Mouse (Mus musculus): ENCODE results near the gene Adamts8. TPM values are rescaled to one million over a fixed set of nuclear protein-coding genes. Genes with fewer than 3 reads are reported as not detected.

Gene Adamts8
- polyA plus RNA-seq, 1 experiment from 2014 or later, result 12.7 TPM

DNA sequence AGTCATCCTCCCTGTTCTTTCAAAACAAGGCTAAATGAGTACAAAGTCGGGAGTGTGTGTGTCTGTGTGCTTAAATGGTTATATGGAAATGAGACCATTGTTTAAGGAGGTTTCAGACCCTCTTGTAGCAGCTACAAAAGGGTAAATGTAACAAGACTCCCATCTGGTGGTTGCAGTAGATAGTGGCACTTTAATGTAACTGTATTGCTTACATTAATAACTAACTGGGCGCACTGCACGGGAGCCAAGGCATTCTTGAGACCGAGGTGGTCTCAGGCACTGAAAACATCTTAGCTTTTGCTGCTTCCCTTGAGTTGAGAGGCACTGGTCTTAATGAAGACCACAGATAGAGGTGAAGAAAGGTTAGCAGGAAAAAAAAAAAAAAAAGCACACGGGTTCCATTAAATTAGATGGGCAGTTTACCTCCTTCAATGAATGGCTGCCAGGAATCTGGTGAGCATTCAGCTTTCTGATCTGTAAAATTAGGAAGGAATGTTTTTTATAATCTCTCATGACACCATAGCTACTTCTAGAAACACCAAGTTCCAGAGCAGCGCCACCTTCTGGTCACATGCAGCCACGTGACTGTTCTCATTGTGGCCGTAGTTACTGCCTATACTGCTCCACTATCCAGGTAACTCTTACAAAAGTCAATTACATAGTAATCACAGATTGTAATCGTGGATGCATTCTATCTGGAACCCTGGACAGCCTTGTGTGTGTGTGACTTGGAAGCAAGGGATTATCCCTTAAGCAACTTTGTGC, 5.5 kb upstream of the Adamts8 start:
- Histone ChIP-seq H3K36me3 (ENCODE audit: control insufficient read depth, insufficient read depth) (no peaks in the 10 kb centered on the region), H3K27me3 (ENCODE audit: control insufficient read depth, insufficient read depth, low read length) (peaks cover 21% of the 10 kb centered on the region), H3K4me2 (ENCODE audit: low read depth, low read length) (peak overlapping the region; percentile 52), H3K9me3 (replicated peaks; ENCODE audit: control insufficient read depth, low read length) (no peaks in the 10 kb centered on the region), H3K9ac (ENCODE audit: low read length) (no peak overlapping the region), H3K4me1 (ENCODE audit: control insufficient read depth, insufficient read depth, low read length) (no peaks in the 10 kb centered on the region), H3K27ac (ENCODE audit: low read length) (no peak overlapping the region), H3K4me3 (ENCODE audit: low read length) (0 out of 2 replicates have a peak overlapping the region, but pooled peaks have one; percentile 5)
- WGBS, result 30% methylated on average over 9 of the region's 9 CpGs
- ATAC-seq (replicated peaks; ENCODE audit: extremely low read depth, insufficient read depth, low FRiP score), result no peak; the same call in 1 of the 2 replicates

- Histone ChIP-seq H3K27ac (ENCODE audit: low read length) (no peak overlapping the region), H3K9ac (ENCODE audit: low read length) (no peak overlapping the region), H3K4me2 (ENCODE audit: low read depth, low read length) (no peak overlapping the region), H3K27me3 (ENCODE audit: control insufficient read depth, insufficient read depth, low read length) (peaks cover 37% of the 10 kb centered on the region), H3K9me3 (replicated peaks; ENCODE audit: control insufficient read depth, low read length) (no peaks in the 10 kb centered on the region), H3K4me3 (ENCODE audit: low read length) (no peak overlapping the region), H3K36me3 (ENCODE audit: control insufficient read depth, insufficient read depth) (no peaks in the 10 kb centered on the region), H3K4me1 (ENCODE audit: control insufficient read depth, insufficient read depth, low read length) (no peaks in the 10 kb centered on the region; the same call in 1 of the 2 replicates)
- ATAC-seq (replicated peaks; ENCODE audit: extremely low read depth, insufficient read depth, low FRiP score), result no peak
- WGBS, result 7% methylated on average over 6 of the region's 6 CpGs
These were observed 2.0 kb upstream of the Adamts8 start for GRCm38 (mm10) chr9:30940328-30940727.

- peak overlapping the region; percentile 71 for H3K4me3 ChIP-seq (ENCODE audit: low read length)
- 1% methylated on average over 14 of the region's 14 CpGs for WGBS
- ATAC-seq (replicated peaks; ENCODE audit: extremely low read depth, insufficient read depth, low FRiP score), result no peak
- H3K4me1 ChIP-seq (ENCODE audit: control insufficient read depth, insufficient read depth, low read length), result peaks cover 3% of the 10 kb centered on the region
- peak overlapping the region; percentile 74 for H3K9ac ChIP-seq (ENCODE audit: low read length)
- H3K4me2 ChIP-seq (ENCODE audit: low read depth, low read length), result peak overlapping the region; percentile 100
- peaks cover 34% of the 10 kb centered on the region for H3K27me3 ChIP-seq (ENCODE audit: control insufficient read depth, insufficient read depth, low read length)
- H3K36me3 ChIP-seq (ENCODE audit: control insufficient read depth, insufficient read depth), result no peaks in the 10 kb centered on the region
- no peaks in the 10 kb centered on the region for H3K9me3 ChIP-seq (replicated peaks; ENCODE audit: control insufficient read depth, low read length)
- no peak overlapping the region for H3K27ac ChIP-seq (ENCODE audit: low read length)
These were observed 979 bp downstream of the Adamts8 start for GRCm38 (mm10) chr9:30943341-30943740.

DNA sequence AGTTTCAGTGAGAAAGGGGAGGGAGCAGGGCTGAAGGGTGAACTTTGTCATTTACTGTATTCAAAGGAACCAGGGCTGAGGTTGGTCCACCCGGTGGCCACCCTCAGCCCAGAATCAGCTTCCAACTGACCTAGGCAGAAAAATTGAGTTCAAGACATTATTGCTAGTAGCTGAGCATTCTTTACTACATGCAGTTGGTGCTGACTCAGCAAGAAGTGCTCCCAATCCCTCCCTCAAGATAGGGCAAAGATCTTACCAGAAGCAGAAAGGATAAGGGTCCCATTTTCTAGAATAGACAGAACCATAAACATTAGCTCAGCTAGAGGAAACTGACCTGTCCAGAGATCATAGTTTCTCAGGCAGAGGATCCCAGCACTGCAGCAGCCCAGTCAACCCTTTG, 1.9 kb downstream of the Adamts8 start:
- Histone ChIP-seq H3K4me3 (ENCODE audit: low read length) (peak overlapping the region; percentile 71), H3K9me3 (replicated peaks; ENCODE audit: control insufficient read depth, low read length) (no peaks in the 10 kb centered on the region), H3K4me1 (ENCODE audit: control insufficient read depth, insufficient read depth, low read length) (peaks cover 3% of the 10 kb centered on the region), H3K27ac (ENCODE audit: low read length) (no peak overlapping the region), H3K36me3 (ENCODE audit: control insufficient read depth, insufficient read depth) (no peaks in the 10 kb centered on the region), H3K9ac (ENCODE audit: low read length) (no peak overlapping the region), H3K4me2 (ENCODE audit: low read depth, low read length) (peak overlapping the region; percentile 100), H3K27me3 (ENCODE audit: control insufficient read depth, insufficient read depth, low read length) (peaks cover 34% of the 10 kb centered on the region)
- WGBS, result 22% methylated on average over 1 of the region's 1 CpGs
- no peak for ATAC-seq (replicated peaks; ENCODE audit: extremely low read depth, insufficient read depth, low FRiP score)

DNA sequence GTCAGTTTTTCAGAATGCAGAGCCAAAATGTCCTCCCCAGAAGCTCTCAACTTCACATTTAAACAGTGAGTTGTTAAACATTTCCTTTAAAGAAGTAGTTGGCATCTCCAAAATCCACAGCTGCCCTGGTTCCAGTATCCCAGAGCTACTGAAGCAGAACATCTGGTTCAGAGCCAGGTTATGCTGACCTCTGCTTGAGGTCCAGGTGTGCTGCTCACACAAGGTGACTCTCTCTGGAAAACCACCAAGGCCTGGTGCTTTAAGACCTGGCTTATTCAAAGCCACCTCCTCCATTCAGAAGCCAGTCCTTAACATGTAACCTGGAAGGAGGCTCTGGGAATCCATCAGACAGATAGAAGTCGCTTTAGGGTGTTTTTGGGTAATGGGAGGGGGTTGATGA, 2.9 kb downstream of the Adamts8 start:
- H3K27me3 ChIP-seq (ENCODE audit: control insufficient read depth, insufficient read depth, low read length), result peaks cover 34% of the 10 kb centered on the region
- WGBS, result 82% methylated on average over 1 of the region's 1 CpGs
- no peak overlapping the region for H3K4me3 ChIP-seq (ENCODE audit: low read length)
- no peak for ATAC-seq (replicated peaks; ENCODE audit: extremely low read depth, insufficient read depth, low FRiP score)
- peaks cover 11% of the 10 kb centered on the region for H3K4me1 ChIP-seq (ENCODE audit: control insufficient read depth, insufficient read depth, low read length)
- H3K27ac ChIP-seq (ENCODE audit: low read length), result no peak overlapping the region
- H3K4me2 ChIP-seq (ENCODE audit: low read depth, low read length), result no peak overlapping the region
- H3K36me3 ChIP-seq (ENCODE audit: control insufficient read depth, insufficient read depth), result no peaks in the 10 kb centered on the region
- H3K9ac ChIP-seq (ENCODE audit: low read length), result no peak overlapping the region
- no peaks in the 10 kb centered on the region for H3K9me3 ChIP-seq (replicated peaks; ENCODE audit: control insufficient read depth, low read length)

DNA sequence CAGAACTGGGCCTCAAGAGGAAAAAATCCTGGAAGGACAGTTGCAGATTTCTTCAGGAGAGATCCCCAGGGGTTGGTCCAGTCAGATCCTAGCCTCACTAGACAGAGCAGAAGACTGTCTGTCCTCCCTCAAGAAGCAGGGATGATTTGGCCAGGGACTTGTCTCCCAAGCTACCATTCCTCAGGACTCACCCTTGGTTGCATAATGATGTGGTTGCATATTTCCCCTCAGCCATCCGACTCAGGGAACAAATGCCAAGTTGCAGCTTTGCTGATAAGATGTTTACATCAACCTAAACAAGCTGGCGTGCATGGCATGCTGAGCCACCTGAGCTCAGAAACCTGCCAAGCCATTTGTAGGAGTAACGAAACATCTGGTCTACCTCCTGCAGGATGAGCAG, 7.1 kb downstream of the Adamts8 start:
- WGBS, result 71% methylated on average over 3 of the region's 3 CpGs
- no peak overlapping the region for H3K27ac ChIP-seq (ENCODE audit: low read length)
- H3K27me3 ChIP-seq (ENCODE audit: control insufficient read depth, insufficient read depth, low read length), result peaks cover 6% of the 10 kb centered on the region
- no peak overlapping the region for H3K4me3 ChIP-seq (ENCODE audit: low read length)
- no peaks in the 10 kb centered on the region for H3K36me3 ChIP-seq (ENCODE audit: control insufficient read depth, insufficient read depth)
- H3K9me3 ChIP-seq (replicated peaks; ENCODE audit: control insufficient read depth, low read length), result no peaks in the 10 kb centered on the region
- no peak overlapping the region for H3K9ac ChIP-seq (ENCODE audit: low read length)
- no peak overlapping the region for H3K4me2 ChIP-seq (ENCODE audit: low read depth, low read length)
- H3K4me1 ChIP-seq (ENCODE audit: control insufficient read depth, insufficient read depth, low read length), result peaks cover 22% of the 10 kb centered on the region
- no peak for ATAC-seq (replicated peaks; ENCODE audit: extremely low read depth, insufficient read depth, low FRiP score)

- Histone ChIP-seq H3K9me3 (replicated peaks; ENCODE audit: control insufficient read depth, low read length) (no peaks in the 10 kb centered on the region), H3K27ac (ENCODE audit: low read length) (no peak overlapping the region)
These were observed 7.6 kb downstream of the Adamts8 start for GRCm38 (mm10) chr9:30949971-30950370.

GRCm38 (mm10) chr9:30950592-30950991, 8.2 kb downstream of the Adamts8 start:
- no peak overlapping the region for H3K4me2 ChIP-seq (ENCODE audit: low read depth, low read length)
- ATAC-seq (replicated peaks; ENCODE audit: extremely low read depth, insufficient read depth, low FRiP score), result no peak
- no peaks in the 10 kb centered on the region for H3K27me3 ChIP-seq (ENCODE audit: control insufficient read depth, insufficient read depth, low read length)
- peaks cover 22% of the 10 kb centered on the region for H3K4me1 ChIP-seq (ENCODE audit: control insufficient read depth, insufficient read depth, low read length)
- no peaks in the 10 kb centered on the region for H3K36me3 ChIP-seq (ENCODE audit: control insufficient read depth, insufficient read depth)
- H3K9ac ChIP-seq (ENCODE audit: low read length), result no peak overlapping the region
- H3K27ac ChIP-seq (ENCODE audit: low read length), result no peak overlapping the region
- H3K4me3 ChIP-seq (ENCODE audit: low read length), result no peak overlapping the region
- WGBS, result 34% methylated on average over 4 of the region's 4 CpGs
- no peaks in the 10 kb centered on the region for H3K9me3 ChIP-seq (replicated peaks; ENCODE audit: control insufficient read depth, low read length)

More at GRCm38 (mm10) chr9:30949971-30950370, 7.6 kb downstream of the Adamts8 start:
- H3K4me1 ChIP-seq (ENCODE audit: control insufficient read depth, insufficient read depth, low read length), result peaks cover 22% of the 10 kb centered on the region
- 64% methylated on average over 4 of the region's 4 CpGs for WGBS
- H3K36me3 ChIP-seq (ENCODE audit: control insufficient read depth, insufficient read depth), result no peaks in the 10 kb centered on the region
- peaks cover under 1% of the 10 kb centered on the region for H3K27me3 ChIP-seq (ENCODE audit: control insufficient read depth, insufficient read depth, low read length)
- no peak overlapping the region for H3K9ac ChIP-seq (ENCODE audit: low read length)
- H3K4me2 ChIP-seq (ENCODE audit: low read depth, low read length), result no peak overlapping the region
- H3K4me3 ChIP-seq (ENCODE audit: low read length), result no peak overlapping the region
- ATAC-seq (replicated peaks; ENCODE audit: extremely low read depth, insufficient read depth, low FRiP score), result no peak

- Histone ChIP-seq H3K9me3 (replicated peaks; ENCODE audit: control insufficient read depth, low read length) (no peaks in the 10 kb centered on the region), H3K27me3 (ENCODE audit: control insufficient read depth, insufficient read depth, low read length) (no peaks in the 10 kb centered on the region), H3K27ac (ENCODE audit: low read length) (no peak overlapping the region), H3K4me2 (ENCODE audit: low read depth, low read length) (no peak overlapping the region), H3K4me1 (ENCODE audit: control insufficient read depth, insufficient read depth, low read length) (peaks cover 18% of the 10 kb centered on the region), H3K9ac (ENCODE audit: low read length) (no peak overlapping the region), H3K36me3 (ENCODE audit: control insufficient read depth, insufficient read depth) (no peaks in the 10 kb centered on the region), H3K4me3 (ENCODE audit: low read length) (no peak overlapping the region)
- no peak for ATAC-seq (replicated peaks; ENCODE audit: extremely low read depth, insufficient read depth, low FRiP score)
- WGBS, result 69% methylated on average over 5 of the region's 5 CpGs
These were observed 9.1 kb downstream of the Adamts8 start for GRCm38 (mm10) chr9:30951461-30951860.
